In the genomic region with DNA sequence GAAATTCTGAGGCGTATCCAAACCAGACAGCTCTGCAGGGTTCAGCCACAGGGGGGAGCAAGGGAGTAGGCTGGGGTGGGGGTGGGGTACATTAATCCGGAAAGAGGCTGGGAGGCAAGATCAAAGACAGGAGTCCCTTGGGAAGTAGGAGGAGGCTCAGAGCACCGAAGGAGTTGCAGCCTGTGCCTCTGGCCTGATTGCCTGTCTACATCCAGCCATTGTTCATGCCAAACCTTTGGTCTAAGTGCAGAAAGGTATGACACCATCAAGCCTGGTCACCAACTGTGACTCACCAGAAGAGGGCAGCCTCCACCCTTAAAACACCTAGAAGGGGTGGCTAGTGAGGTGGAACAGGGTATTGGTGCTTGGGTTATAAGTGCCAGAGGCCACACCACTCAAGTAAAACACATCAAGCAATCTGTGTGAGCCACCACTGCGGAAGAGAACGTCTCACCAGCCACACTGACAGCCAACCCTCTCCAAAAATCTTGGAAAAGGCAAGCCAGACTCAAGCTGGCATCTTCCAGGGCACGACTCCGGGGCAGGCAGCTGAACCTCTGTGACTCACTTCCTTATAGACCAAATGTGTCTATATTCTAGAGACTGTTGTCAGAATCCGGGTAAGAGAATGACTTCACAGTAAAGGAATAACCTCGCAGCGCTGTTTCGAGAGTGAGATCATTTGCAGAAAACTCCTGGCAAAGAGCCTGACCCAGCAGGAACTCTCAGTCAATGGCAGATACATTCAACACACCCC, we compare ENCODE assay signal across 8 mouse cellular contexts. TPM values are rescaled to one million over a fixed set of nuclear protein-coding genes. Genes with fewer than 3 reads are reported as not detected.
DNase-seq lines count a peak whose midpoint lies in the region; ATAC-seq and TF ChIP-seq lines count a peak whose summit lies in the region.

No protein-coding gene starts in this region.

- H3K9me3 ChIP-seq in heart, embryonic 12.5 days (replicated peaks) = no peaks in the 10 kb centered on the region
- no peaks in the 10 kb centered on the region for H3K9me3 ChIP-seq in kidney, embryonic 15.5 days (replicated peaks)

- H3K4me3 ChIP-seq in heart, embryonic 12.5 days = no peak overlapping the region
- no peak overlapping the region for H3K4me3 ChIP-seq in kidney, embryonic 15.5 days (replicated peaks)

- peak; percentile 52; the same call in 1 of the 2 replicates for TF ChIP-seq CTCF in brain, embryonic 14.5 days (IDR thresholded peaks at IDR 0.05; ENCODE audit: borderline replicate concordance, extremely low read depth, insufficient read depth, insufficient read length)

- no peak for ATAC-seq in CD4-positive, CD25-positive, alpha-beta regulatory T cell, adult 4 months
- ATAC-seq in heart, embryonic 12.5 days (ENCODE audit: insufficient number of reproducible peaks, low FRiP score) = no peak
- ATAC-seq in kidney, embryonic 15.5 days (replicated peaks; ENCODE audit: low FRiP score) = peak; percentile 33; the same call in 1 of the 2 replicates

- peak overlapping the region; percentile 66 for H3K27ac ChIP-seq in heart, embryonic 12.5 days (ENCODE audit: poor library complexity, severe bottlenecking)
- H3K27ac ChIP-seq in kidney, embryonic 15.5 days = peak overlapping the region; percentile 43

- H3K27me3 ChIP-seq in heart, embryonic 12.5 days (replicated peaks) = peaks cover 38% of the 10 kb centered on the region
- H3K27me3 ChIP-seq in kidney, embryonic 15.5 days = 0 out of 2 replicates have a peak, but pooled peaks cover 4% of the 10 kb centered on the region

- no peak overlapping the region for H3K4me2 ChIP-seq in heart, embryonic 12.5 days
- H3K4me2 ChIP-seq in kidney, embryonic 15.5 days = no peak overlapping the region

- H3K4me1 ChIP-seq in heart, embryonic 12.5 days (replicated peaks) = peaks cover 23% of the 10 kb centered on the region
- H3K4me1 ChIP-seq in kidney, embryonic 15.5 days = peaks cover 29% of the 10 kb centered on the region

- H3K36me3 ChIP-seq in heart, embryonic 12.5 days = no peaks in the 10 kb centered on the region
- H3K36me3 ChIP-seq in kidney, embryonic 15.5 days = no peaks in the 10 kb centered on the region

- peak; percentile 65 for DNase-seq in CD4-positive, CD25-positive, alpha-beta regulatory T cell, adult 2 months (ENCODE audit: low read depth, low spot score)
- peak; percentile 94 for DNase-seq in 416B (ENCODE audit: low read depth)
- DNase-seq in brain, embryonic 14.5 days (ENCODE audit: low read depth) = peak; percentile 73
- DNase-seq in lung, postnatal 36 days = peak; percentile 70
- DNase-seq in thymus, postnatal 14 days = peak; percentile 48

- TF ChIP-seq POLR2A in brain, embryonic 14.5 days (IDR thresholded peaks at IDR 0.05; ENCODE audit: borderline replicate concordance, extremely low read depth, insufficient read depth, insufficient read length, poor library complexity, severe bottlenecking) = no peak

- H3K9ac ChIP-seq in heart, embryonic 12.5 days = no peak overlapping the region
- no peak overlapping the region for H3K9ac ChIP-seq in kidney, embryonic 15.5 days

- 35% methylated on average over 11 of the region's 11 CpGs for WGBS in heart, embryonic 12.5 days
- WGBS in kidney, embryonic 15.5 days = 48% methylated on average over 11 of the region's 11 CpGs

RNA-seq across cellular contexts. Expression of a gene that starts 4.9 kb away (rescaled TPM):
- under 1 TPM in 1 of 2 experiments, not detected in 1; 0.66 TPM for polyA plus RNA-seq in CD4-positive, CD25-positive, alpha-beta regulatory T cell, adult 4 months (2017; shearing (Covaris generic))
- 14.3 and 15.8 TPM in 2 replicates for polyA plus RNA-seq in brain, embryonic 14.5 days (2012; rRNA removed)
- 6.8 and 7.4 TPM in 2 replicates for polyA plus RNA-seq in heart, embryonic 12.5 days (2016; fragmentation: Nextera tagmentation; extraction: Ambion mirVana)
- polyA plus RNA-seq in kidney, embryonic 15.5 days (2015; fragmentation: Nextera tagmentation; extraction: Ambion mirVana) = 19.4 and 20.3 TPM in 2 replicates

RNA-seq across cellular contexts. Expression of a gene that starts 34.4 kb away (rescaled TPM):
- 100 to 1,000 TPM in 1 of 2 experiments, 10 to 100 TPM in 1; 74.6 to 113 TPM for polyA plus RNA-seq in CD4-positive, CD25-positive, alpha-beta regulatory T cell, adult 4 months (2017; shearing (Covaris generic))
- 54.3 and 68.4 TPM in 2 replicates for polyA plus RNA-seq in brain, embryonic 14.5 days (2012; rRNA removed)
- polyA plus RNA-seq in heart, embryonic 12.5 days (2016; fragmentation: Nextera tagmentation; extraction: Ambion mirVana) = 164 and 167 TPM in 2 replicates
- 224 and 231 TPM in 2 replicates for polyA plus RNA-seq in kidney, embryonic 15.5 days (2015; fragmentation: Nextera tagmentation; extraction: Ambion mirVana)
